Mouse (Mus musculus) thymus, postnatal 36 days (tissue): ENCODE measurements around the gene Ugt1a6a.

ENCODE experiments used
- DNase-seq, 2 experiments: peaks; one replicate each; pipeline ENCODE4 v3.0.0; 2022; ENCODE audit warnings: mixed read lengths in 2 of 2

Ugt1a6a gene

DNA sequence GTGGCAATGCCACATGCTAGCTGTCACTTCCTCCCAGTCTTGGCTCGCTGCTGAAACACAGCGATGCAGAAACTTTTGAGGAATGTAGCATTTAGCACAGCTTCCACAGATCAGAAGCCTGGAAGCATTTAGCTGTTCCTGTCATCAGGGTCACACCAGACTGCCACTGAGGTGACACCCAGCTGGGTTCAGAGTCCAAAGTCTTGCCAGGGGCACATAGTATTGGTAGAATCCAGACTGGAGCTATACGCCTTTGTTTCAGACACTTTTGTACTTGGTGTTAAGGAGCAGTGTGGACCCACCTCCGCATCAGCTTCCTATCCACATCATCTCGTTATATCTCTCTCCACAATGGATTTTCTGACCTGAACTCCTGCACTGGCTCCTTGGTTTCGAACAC lies 118.9 kb downstream of the Ugt1a6a start:
- DNase-seq: no peak

DNA sequence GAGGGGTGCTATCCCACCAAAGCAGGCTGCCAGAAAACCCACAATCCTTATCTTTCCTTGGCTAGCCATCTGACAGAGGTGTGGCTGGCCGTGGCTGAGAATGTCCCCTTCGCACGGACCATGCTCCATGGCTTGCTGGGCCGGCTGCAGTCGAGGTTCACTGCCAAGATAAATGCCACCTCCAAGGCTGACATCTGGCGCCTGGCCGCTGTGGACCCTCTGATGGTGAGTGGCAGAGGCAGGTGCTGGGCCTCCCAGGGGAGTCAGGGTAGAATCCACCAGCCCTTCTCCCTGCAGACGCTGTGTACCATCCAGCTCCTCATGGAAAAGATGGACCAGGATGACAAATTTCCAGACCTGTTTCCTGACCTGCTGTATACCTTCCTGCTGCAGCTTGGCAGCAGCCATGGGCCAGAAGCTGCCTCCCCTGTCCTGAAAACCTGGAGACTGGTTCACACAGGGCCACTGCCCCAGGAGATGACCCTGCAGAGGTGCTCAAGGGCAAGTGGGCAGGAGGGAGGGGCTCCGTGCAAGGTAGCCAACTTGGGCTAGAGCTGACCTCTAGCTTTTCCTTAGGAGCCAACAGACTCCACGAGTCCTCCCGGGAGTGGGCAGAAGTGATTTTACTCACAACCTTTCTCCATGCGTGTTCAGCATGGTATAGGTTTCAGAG lies 120.3 kb downstream of the Ugt1a6a start:
- no peak for DNase-seq

GRCm38 (mm10) chr1:88255466-88255857 lies 120.9 kb downstream of the Ugt1a6a start:
- no peak for DNase-seq

GRCm38 (mm10) chr1:88255989-88256754 lies 121.6 kb downstream of the Ugt1a6a start:
- DNase-seq: no peak

- DNase-seq: no peak
Measured at GRCm38 (mm10) chr1:88256886-88257663, 122.5 kb downstream of the Ugt1a6a start.

DNA sequence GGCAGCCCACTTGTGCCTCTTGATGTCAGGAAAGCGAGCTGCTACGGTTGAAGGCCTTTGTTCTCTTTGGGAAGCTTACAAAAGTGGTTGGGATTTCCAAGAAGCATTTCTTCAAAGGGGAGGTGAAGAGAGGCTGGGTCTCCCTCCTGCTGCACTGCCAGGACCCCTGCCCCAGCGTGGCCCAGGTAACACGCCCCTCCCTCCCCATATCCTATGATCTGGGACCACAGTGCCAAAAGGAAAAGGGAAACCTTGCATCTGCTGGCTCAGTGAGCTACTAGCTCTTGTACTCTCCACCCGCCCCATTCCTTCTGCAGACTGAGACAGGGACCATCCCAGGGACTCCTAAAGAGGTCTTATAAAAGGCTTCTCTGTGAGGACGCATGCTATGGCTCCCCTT lies 123.1 kb downstream of the Ugt1a6a start:
- no peak for DNase-seq

DNA sequence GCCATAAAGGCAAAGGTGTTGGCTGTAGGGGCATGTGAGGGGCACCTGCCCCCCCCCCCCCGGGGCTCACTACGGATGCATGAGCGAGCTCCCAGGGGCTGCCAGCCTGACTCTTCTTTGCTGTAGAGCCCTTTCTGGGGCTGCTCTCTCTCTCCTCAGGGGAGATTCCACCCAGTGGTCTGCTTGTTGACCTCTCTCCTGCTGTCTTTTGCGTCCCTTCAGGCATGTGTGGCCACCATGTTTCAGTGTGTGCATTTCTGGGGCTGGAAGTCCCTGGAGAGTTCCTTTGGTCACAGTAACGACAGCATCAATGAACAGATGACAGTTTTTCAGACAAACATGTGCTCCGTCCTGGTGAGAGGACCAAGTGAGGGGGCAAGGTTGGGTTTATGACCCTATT lies 123.8 kb downstream of the Ugt1a6a start:
- no peak for DNase-seq

- DNase-seq: no peak
Measured at GRCm38 (mm10) chr1:88258881-88259642, 124.5 kb downstream of the Ugt1a6a start.

DNA sequence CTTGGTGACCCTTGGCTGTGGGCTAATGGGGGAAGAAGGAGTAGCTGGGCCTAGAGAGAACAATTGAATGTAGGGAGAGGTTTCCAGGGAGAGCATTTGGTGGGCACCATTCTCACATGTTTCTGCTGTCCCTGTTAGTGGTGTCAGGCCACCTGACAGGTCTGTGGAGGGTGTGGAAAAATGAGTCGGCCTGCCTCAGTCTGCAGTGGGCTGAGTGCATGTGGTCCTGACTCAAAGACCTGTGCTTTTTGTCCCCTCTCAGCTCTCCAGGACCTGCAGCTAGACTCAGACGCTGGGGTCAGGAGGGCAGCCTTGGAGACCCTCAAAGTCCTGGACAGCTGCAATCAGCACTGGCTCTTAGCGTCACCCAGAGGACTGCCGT lies 125.0 kb downstream of the Ugt1a6a start:
- no peak for DNase-seq

DNA sequence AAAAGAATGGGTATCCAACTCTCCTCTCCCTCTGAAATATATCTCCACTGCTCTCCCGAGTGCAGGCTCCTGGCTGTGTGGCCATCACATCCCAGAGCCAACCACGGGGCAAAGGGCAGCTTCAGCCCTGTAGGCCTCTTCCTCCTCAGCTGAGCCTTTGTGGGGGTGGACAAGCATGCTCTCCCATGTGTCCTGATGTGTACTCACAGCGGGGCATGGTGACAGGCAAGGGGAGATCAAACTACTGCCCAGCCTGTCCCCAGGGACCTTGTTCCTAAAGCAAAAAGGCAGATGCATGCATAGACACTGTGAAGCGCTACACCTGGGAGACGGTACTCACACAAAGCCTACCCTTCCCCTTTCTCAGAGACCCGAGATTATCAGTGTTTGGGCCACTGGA lies 125.5 kb downstream of the Ugt1a6a start:
- no peak for DNase-seq

GRCm38 (mm10) chr1:88260604-88261377 lies 126.2 kb downstream of the Ugt1a6a start:
- no peak for DNase-seq

- no peak for DNase-seq
Measured at GRCm38 (mm10) chr1:88261706-88262105, 127.1 kb downstream of the Ugt1a6a start.

GRCm38 (mm10) chr1:88262255-88262654 lies 127.6 kb downstream of the Ugt1a6a start:
- no peak for DNase-seq

- no peak for DNase-seq
Measured at GRCm38 (mm10) chr1:88262961-88263360, 128.4 kb downstream of the Ugt1a6a start.

GRCm38 (mm10) chr1:88263778-88264177 lies 129.2 kb downstream of the Ugt1a6a start:
- no peak for DNase-seq

- no peak for DNase-seq
Measured at GRCm38 (mm10) chr1:88264237-88264868, 129.7 kb downstream of the Ugt1a6a start.

DNA sequence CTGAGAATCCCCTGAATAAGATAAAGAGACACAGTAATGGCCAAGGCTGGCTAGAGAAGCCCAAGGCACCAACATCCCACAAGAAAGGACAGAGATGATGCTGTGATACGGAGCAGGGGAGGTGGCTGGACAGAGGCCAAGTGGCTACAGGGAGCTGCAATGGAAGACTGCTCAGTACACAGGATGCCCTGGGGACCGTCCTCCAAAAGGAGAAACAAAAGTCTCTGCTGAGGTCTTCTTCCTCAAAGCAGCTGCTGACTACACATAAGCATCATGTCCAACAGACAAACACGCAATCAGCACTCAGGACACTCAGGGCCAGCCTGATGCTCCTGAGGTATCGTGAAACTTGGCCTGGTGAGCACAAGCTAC lies 130.2 kb downstream of the Ugt1a6a start:
- DNase-seq: no peak

- DNase-seq: peak in 1 of 2 experiments; percentile 17
Measured at GRCm38 (mm10) chr1:88266123-88266522, 131.5 kb downstream of the Ugt1a6a start.

DNA sequence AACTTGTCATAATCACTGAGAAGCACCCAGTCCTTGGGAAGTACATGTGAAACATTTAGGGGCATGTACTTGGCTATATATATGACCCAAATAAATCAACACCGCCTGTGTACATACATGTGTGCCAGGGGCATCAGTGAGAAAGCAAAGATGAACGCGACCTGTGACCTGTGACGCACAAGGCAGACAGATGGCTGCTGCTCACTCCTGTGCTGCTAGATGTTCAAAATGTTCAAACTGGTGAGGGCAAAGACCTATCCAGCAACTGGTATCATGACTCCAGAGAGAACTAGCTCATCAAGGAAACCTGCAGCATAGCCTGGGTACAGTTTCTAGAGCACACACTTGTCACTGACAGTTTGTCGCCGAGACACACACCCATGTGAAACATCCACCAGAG lies 132.9 kb downstream of the Ugt1a6a start:
- DNase-seq: no peak

DNA sequence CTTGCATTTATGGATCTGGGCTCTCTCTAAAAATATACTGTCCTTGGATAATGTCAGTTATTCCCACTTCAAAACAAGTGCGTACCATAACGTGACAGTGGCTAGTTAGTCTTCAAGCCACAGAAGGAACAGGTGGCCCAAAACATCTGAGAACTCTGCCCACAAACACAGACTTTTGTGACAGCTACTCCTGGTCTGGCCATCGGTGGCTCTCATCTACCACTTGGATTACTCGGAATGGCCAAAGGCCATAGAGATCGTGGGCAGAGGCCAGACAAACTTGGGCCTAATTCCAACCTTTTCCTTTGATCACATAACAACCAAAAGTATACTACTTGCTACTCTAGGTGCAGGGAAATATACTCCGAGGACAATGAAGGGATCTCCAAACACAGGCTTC lies 133.5 kb downstream of the Ugt1a6a start:
- peak in 1 of 2 experiments; percentile 10 for DNase-seq
